Mouse (Mus musculus) right cerebral cortex, adult 2 months (tissue): Measurements from ENCODE around the gene Ltbp3.

Source experiments
- DNase-seq, 2 experiments: peaks; one replicate each; pipeline ENCODE4 v3.0.0; 2021 to 2022; ENCODE audit warnings: low spot score in 2 of 2

The Ltbp3 gene

GRCm38 (mm10) chr19:5806051-5806808 is 65.5 kb downstream of the Ltbp3 start:
- DNase-seq: peak in 1 of 2 experiments; percentile 58

GRCm38 (mm10) chr19:5806809-5807205 is 66.1 kb downstream of the Ltbp3 start:
- no peak for DNase-seq

- DNase-seq: no peak
These were observed 67.0 kb downstream of the Ltbp3 start for GRCm38 (mm10) chr19:5807740-5808139.
